Mouse (Mus musculus) layer of hippocampus, adult 6 months (tissue): ENCODE results near the gene Cstf2. TPM values are rescaled to one million over a fixed set of nuclear protein-coding genes. Genes with fewer than 3 reads are reported as not detected.

Experiments
- long read RNA-seq, 2 experiments: library from polyadenylated mRNA; unstranded; transcript quantifications; one replicate each; pipeline ENCODE4 v2.0.0; 2019 to 2020
- microRNA-seq: library from miRNA; unstranded; fragments of <30 nt; microRNA quantifications from one replicate; pipeline ENCODE4 v1.2.0, GENCODE M21; 2020
- polyA plus RNA-seq: library from polyadenylated mRNA; unstranded; fragments of <200 nt; fragmentation: Nextera tagmentation; gene quantifications from 2 replicates; pipeline ENCODE4 v1.2.3, GENCODE M21; 2021

Cstf2 gene
- 28.4 and 33.6 TPM in 2 replicates for polyA plus RNA-seq
- long read RNA-seq, experiment 1, full-length matches to known transcripts, result 8 of 32 reads
- long read RNA-seq, experiment 1, partial matches to known transcripts, result 5 of 32 reads
- long read RNA-seq, experiment 1, other reads (novel, unspliced or antisense), result 19 of 32 reads
- long read RNA-seq, experiment 2, full-length matches to known transcripts, result 52 of 214 reads
- long read RNA-seq, experiment 2, partial matches to known transcripts, result 29 of 214 reads
- long read RNA-seq, experiment 2, other reads (novel, unspliced or antisense), result 133 of 214 reads

DNA sequence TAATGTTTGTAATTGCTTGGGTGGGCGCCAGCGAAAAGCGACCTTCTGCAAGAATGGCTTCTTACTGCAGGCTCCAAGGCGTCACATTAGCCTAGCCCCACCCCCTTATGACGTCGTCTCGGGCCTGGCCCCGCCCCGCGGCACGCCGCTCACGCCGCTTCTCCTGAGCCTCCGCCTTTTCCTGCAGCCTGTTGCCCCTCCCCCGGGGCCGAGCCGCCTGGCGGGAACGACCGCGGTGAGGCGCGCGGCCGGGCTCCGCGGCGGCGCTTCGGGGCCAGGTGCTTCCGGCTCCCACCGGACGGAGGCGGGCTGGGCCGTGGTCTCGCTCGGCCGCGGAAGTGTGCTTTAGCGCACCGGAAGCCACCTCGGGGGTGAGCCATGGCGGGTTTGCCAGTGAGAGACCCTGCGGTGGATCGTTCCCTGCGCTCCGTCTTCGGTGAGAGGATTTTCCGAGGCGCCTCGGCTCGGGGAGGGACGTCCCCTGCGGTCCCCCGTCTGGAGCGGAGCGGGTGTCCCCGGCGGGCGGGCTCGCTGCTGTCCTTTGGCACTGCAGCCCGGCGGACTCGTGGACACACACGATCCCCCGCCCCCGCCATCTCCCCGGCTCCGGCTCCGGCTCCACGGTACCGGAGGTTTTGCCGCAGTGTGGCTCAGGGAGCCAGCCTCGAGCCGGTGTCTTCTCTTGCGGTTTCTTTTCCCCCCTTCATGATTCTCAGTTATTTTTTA lies at the start of gene Cstf2:
TSS of gene Cstf2 (plus strand) at position 201 of the 726 bp plus-strand sequence.

Small RNA genes within 50 kb of the gene (microRNA-seq; reads per million reads assigned to microRNA genes)
- not detected for gene Mir3112

Other genes with a start within 250 kb of the Cstf2 start
- gene Tnmd, start 208.2 kb upstream of the Cstf2 start, polyA plus RNA-seq, result 0.34 and 0.36 TPM in 2 replicates
- gene Tspan6, start 160.8 kb upstream of the Cstf2 start, polyA plus RNA-seq, result 30.9 and 34.6 TPM in 2 replicates
- 0.33 and 0.39 TPM in 2 replicates for gene Srpx2, start 150.8 kb upstream of the Cstf2 start, polyA plus RNA-seq
- gene Sytl4, start 77.4 kb upstream of the Cstf2 start, polyA plus RNA-seq, result 0.72 and 0.74 TPM in 2 replicates
- gene Xkrx, start 102.9 kb downstream of the Cstf2 start, polyA plus RNA-seq, result 0.36 and 0.39 TPM in 2 replicates
- gene Arl13a, start 128.3 kb downstream of the Cstf2 start, polyA plus RNA-seq, result not detected in 2 replicates
- gene Nox1, start 162.8 kb downstream of the Cstf2 start, polyA plus RNA-seq, result 0.13 and 0.15 TPM in 2 replicates
- gene Trmt2b, start 217.8 kb downstream of the Cstf2 start, polyA plus RNA-seq, result 7.0 and 8.2 TPM in 2 replicates
- gene Tmem35a, start 236.0 kb downstream of the Cstf2 start, polyA plus RNA-seq, result 57.6 and 58.7 TPM in 2 replicates
- gene Cenpi, start 248.9 kb downstream of the Cstf2 start, polyA plus RNA-seq, result 0.14 and 0.43 TPM in 2 replicates